Mouse (Mus musculus) small intestine, adult 2 months (tissue): ENCODE results near the gene Arhgef3.

ENCODE experiments used
- CTCF ChIP-seq: fragments of 200-500 bp; IDR thresholded peaks from 2 replicates; pipeline ENCODE4 v1.5.1; 2012; ENCODE audit warnings: low read depth, mild to moderate bottlenecking, control low read depth, inconsistent platforms, low read length, moderate library complexity, mixed read lengths; ENCODE audit not compliant: insufficient replicate concordance, insufficient read length; ENCODE audit errors: extremely low read depth
- POLR2A ChIP-seq: fragments of 200-500 bp; IDR thresholded peaks from 2 replicates; pipeline ENCODE4 v1.6.1; 2012; ENCODE audit warnings: low read depth, mild to moderate bottlenecking, control low read depth, inconsistent platforms, low read length, moderate library complexity

- TF ChIP-seq CTCF, result no peak
- no peak for TF ChIP-seq POLR2A
Observed at GRCm38 (mm10) chr14:27262349-27262748, 147.7 kb downstream of the Arhgef3 start.
